Mouse (Mus musculus) thymus, postnatal 14 days (tissue): ENCODE results near the gene Dclre1a.
"Not testable (repeated sequence)": the region's sequence is repeated elsewhere in the genome, so short reads cannot be mapped to it uniquely, and the experiment has no call there.

Source experiments
- DNase-seq: peaks from one replicate; pipeline ENCODE4 v3.0.0; 2021

Gene Dclre1a

GRCm38 (mm10) chr19:56548230-56549032, 409 bp upstream of the Dclre1a start, which contains the start of gene Nhlrc2:
Gene Nhlrc2, plus strand, starts transcription at chr19:56548261.
- peak; percentile 81 for DNase-seq

DNA sequence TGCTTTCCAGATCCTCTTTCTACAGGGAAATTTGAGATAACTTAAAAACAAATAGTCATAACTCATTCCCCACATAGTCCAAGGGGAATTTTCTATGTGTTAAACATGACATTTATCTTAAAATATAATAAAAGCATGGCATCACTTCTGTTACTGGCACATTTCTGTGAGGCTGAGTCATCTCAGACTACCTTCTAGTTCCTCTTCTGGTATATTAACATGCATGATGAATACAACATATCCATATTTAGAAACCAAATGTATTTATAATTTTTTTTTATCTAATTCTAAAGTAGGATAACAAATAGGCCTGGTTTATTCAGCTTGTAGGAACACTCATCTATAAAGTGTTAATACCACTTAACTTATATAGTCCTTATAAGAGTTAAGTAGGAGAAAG, 2.0 kb downstream of the Dclre1a start:
- no peak for DNase-seq

DNA sequence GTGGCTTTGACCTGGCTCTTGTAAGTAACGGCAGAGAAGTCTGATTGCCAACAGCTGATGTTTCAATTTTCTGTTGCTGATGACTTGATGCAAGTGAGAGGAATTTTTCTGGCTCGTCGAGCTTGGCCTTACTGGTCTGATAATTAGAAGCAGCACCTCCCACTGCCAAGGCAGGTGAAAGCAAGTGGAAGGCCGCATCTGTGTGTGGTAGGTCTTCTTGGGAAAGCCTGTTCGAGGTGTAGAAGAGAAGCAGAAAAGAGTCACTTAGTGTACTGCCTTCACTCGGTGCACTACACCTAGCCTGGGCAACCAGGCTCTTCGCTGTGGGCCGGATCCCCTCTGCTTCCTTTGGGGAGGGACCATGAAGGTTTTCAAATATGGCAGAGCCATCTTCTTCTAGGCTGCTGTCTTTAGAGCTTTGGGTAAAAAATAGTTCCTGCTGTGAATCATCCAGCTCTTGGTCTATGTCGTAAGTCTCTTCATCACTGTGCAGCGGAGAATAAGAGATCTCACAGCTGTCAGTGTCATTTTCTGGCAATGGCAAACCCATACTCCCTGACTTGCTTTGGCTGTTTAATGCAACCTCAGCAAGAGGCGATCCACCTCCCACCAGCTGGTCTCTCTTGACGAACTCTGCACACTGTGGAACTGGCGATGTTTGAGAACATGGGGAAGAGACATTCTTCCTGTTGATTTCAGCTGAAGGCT, 3.2 kb downstream of the Dclre1a start:
- DNase-seq, result no peak

- DNase-seq, result no peak
Observed at GRCm38 (mm10) chr19:56543320-56543719, 4.7 kb downstream of the Dclre1a start.

DNA sequence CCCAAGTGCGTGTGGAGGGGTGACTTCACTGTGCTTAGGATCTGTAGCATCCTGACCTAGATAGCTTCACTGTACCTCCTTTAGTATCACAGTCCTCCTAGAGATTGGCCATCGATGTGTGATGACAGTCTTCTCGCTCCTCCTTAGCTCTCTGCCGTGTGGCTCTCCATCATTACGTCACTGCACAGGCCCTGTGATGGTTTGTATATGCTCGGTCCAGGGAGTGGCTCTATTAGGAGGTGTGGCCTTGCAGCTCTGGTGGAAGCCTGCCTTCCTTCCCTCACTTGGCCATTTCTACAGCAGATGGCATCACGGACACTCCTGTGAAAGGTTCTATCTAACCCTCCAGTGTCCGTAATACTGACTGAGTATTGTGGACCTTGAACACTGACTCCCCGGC, 12.3 kb downstream of the Dclre1a start:
- no peak for DNase-seq

DNA sequence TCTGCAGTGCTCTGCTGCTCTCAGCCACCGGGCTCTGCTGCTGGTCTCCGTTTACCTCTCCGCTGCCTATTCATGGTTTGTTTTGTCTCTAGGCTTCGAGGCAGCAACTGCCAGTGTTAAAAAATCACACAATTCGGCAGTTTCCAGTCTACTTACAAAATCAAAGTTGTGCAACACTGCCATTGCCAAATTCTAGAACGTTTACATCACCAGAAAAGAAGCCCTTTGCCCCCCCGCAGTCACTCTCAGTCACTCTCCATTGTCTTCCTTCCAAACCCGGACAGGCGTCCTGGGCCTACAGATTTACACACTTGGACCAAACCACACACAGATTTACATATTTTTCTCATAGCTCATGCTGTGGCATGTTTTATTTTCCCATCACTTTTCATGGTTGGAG, 13.0 kb downstream of the Dclre1a start:
- no peak for DNase-seq

DNA sequence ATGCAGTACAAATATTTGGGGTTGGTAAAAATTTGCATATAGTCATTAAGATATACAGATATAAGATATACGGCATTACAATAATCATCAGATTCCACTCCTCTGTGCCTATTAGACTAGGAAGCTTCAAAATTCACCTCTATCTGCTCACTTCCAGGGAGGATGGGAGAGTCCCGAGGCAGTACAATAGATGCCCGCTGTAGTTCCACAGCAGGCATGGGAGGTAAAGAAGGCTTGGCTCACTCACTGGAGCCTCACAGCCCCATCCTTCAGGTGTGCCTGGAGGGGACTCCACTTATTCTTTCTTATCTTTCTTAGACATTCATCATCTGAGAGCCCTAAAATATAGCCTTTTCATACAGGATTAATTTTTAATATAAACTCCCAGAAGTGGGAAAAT, 13.7 kb downstream of the Dclre1a start:
- DNase-seq, result no peak

DNA sequence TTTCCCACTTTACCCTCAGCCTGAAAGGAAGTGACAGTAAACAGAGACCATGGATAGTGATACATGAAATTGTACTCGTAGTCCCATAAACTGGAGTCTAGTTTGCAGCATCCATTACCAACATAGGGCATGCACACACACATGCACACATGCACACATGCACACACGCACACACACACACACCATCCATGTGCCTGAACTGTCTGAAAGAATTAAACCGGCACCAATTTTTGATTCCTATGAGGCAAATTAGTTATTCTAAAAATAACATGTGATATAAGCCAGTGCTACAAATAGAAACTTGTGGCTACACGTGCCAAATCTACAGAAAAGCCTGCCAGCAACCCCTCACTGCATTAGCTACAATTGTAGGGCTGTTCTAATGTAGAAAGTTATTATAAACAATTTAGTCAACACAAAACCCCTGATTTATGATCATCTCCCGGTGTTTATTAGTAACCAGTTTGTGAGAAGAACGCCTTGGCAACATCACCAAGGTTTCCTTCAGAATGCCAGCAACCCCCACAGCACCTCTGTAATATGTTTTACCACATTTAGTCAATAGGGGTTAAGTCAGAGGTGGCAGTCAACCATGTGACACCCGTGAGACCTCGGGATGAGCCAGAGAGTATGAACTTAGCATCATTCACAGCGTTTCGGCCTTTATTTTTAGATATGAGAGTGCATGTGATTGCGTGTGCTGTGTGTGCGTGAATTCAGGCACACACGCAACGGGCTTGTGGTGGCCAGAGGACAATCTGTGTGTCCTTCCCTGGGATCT, 14.5 kb downstream of the Dclre1a start:
- DNase-seq, result no peak

DNA sequence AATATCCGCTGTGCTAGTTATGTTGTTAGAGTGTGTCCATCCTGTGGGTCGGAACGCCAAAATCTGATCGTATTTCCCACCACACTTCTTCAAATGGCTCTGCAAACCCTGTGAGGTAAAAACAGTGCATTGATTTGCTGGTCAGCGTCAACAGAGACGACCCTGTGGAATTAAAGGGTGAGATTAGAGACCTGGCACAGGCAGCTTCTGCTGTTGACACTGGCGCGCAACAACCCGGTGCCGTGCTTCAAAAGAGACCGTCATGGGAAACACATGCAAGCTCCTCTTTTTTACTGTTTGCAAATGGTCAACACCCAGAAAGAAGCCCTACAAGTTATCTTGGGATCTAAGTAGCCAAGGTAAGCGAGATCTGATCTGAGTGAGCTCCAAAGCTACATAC, 16.8 kb downstream of the Dclre1a start:
- DNase-seq, result no peak

DNA sequence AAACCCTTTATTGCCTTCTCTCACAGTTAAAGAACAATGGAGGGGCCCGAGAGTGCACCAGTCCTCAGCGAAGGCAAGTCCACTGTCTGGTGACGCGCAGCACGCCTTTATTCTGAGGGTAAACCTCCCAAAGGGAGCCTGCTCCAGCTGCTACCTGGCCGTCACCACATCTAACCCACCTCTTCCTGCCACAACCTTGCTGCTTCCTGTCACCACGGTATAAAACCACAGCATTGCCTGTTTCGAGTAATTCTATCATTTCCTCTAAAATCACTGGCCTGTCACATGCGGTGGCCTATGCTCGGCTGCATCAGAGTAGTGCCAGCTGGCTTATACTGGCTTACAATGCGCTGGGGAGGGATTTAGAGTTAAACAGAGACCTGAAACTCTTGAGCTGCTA, 17.5 kb downstream of the Dclre1a start:
- DNase-seq, result not testable (repeated sequence)

GRCm38 (mm10) chr19:56519408-56519807, 28.6 kb downstream of the Dclre1a start:
- DNase-seq, result not testable (repeated sequence)

DNA sequence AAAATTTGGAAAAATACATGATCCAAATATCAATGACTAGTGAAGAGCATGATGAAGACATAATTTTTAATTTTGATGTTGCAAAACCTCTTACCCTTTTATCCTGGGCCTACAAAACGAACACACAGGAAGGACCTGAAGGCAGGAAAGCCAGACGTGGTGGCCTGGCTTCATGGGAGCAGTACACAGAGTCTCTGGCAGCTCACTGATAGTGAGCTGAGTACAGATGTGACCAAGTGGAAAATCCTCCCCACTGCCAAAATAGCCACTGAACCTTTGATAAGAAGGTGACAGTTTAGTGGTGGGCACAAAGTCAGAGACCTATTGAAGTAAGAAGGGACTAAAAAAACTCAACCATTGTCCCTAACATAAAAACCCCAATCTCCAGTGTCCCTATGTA, 34.5 kb downstream of the Dclre1a start:
- DNase-seq, result not testable (repeated sequence)

DNA sequence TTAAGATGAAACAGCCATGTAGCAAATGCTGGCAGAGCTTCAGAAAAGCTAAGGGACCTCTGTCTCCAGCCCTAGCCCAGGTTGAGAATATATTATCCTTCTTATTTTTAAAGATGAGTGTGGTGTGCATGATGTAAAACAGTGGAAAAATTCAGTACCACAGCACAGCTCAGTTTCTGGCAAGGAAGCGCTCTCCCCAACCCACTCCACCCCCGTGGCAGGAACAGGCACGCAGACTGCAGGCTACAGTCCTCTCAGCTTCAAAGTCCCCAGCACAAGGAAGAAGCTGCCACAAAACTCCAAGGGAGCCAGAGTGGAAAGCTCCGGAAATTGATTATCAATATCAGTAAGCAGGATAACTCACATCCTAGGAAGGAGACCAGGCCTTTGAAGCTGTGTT, 36.8 kb downstream of the Dclre1a start:
- DNase-seq, result not testable (repeated sequence)

- DNase-seq, result not testable (repeated sequence)
Observed at GRCm38 (mm10) chr19:56503525-56503924, 44.5 kb downstream of the Dclre1a start.

DNA sequence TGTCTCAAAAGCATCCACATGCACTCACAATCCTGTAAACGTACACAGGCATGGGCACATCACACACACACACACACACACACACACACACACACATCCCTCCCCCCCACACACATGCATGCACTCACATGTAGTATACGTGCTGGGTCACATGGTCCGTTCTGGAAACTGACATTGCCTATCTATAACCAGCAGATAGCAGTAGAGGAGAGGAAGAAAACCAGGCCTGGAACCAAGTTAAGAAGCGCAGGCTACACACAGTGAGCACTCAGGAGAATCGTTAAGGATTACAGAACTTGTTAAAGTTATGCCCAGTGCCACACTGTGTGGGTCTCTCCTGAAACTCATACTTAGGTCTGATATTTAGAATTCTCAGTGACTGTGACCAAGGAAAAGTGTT, 45.0 kb downstream of the Dclre1a start:
- not testable (repeated sequence) for DNase-seq

DNA sequence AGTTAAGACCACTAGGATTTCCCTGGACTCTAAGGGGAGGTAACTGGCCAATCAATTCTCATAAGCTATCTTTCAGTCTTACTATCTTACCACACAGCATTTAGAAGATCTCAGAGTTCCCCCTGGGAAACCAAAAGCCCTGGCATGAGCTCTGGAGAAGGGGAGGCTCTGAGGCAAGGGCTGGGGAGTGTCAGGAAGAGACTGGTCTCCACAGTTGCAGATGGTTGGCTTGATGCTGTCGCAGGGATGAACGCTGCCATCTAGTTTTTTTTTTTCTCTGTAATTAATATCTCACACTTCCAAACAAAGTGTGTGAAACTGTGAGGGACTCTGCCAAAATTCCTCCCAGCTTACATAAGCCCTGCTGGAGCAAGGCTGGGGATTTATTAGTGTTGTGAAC, 53.9 kb downstream of the Dclre1a start:
- DNase-seq, result not testable (repeated sequence)

- DNase-seq, result no peak
Observed at GRCm38 (mm10) chr19:56489601-56490000, 58.4 kb downstream of the Dclre1a start.

DNA sequence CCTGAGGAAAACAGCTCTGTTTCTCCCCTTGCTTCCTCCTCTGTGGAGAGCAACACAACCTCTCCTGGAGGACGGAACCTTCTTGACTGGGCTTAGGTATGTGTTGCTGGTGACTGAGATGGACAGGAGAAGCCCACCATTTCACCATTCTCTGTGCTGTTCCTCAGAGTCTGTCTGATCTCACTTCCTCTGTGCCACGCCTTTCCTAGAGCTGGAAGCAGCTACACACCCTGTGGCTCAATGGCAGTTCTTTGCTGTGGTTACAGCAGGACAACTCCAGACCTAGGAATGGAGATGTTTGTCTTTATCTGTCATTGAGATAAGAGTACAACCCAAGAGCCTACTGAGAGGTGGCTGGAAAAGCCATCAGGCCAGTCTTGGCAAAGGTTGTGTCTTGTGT, 60.7 kb downstream of the Dclre1a start:
- DNase-seq, result no peak

DNA sequence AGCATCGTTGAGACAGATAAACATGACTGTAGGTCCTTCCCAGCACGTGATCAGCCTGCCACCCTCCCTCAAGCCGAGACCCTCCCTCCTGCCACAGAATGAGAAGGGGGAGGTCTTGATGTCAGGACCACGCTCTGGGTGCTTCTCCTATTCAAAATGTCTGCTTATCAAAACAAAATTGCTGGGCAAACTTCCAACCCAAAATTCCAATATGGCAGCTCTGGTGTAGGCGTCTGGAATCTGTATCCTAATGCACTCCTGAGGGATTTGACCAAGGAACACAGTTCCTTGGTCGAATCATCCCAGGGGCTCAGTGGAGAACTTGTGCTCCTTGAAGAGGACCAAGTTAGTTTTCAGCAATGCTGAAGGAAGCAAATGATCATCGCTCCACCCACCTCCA, 61.1 kb downstream of the Dclre1a start:
- DNase-seq, result no peak

DNA sequence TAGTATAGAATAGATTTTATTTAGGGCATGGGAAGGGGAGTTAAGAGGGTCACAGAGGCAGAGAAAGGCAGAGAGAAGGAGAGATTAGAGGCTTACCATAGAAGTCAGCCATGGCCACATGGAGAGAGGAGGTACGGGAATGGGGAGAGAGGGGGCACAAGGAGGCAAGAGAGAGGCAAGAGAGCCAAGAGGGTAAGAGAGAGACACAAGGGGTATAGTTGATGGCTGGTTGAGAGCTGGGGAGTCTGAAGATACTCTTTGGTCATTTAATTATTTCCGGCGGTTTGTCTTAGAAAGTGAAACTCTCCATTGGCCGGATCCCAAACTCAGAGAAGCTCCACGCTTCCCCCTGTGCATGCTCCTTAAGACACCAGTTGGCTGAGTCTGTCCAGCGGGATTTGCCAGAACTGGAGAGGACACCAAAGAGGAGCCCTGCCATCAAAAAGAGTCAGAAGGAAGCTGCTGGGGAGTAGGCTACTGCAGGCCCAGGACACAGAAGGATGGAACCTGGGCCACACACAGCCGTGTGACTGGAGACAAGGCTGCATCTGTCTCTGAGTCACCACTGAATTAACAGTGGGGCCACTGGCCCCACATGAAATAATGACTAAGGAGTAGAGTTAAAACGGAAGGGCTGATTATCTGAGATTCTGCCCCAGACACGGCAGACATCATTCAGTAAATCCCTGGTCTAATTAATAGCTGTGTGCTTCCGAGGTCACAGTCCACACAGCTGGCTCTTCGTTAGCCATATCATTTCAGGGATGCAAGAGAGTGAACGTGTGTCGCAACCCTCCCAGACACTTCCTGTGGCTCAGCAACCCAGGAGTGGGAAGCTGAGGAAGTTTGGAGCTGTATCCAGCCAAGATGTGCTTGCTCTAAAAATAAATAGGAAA, 62.4 kb downstream of the Dclre1a start:
- DNase-seq, result no peak

DNA sequence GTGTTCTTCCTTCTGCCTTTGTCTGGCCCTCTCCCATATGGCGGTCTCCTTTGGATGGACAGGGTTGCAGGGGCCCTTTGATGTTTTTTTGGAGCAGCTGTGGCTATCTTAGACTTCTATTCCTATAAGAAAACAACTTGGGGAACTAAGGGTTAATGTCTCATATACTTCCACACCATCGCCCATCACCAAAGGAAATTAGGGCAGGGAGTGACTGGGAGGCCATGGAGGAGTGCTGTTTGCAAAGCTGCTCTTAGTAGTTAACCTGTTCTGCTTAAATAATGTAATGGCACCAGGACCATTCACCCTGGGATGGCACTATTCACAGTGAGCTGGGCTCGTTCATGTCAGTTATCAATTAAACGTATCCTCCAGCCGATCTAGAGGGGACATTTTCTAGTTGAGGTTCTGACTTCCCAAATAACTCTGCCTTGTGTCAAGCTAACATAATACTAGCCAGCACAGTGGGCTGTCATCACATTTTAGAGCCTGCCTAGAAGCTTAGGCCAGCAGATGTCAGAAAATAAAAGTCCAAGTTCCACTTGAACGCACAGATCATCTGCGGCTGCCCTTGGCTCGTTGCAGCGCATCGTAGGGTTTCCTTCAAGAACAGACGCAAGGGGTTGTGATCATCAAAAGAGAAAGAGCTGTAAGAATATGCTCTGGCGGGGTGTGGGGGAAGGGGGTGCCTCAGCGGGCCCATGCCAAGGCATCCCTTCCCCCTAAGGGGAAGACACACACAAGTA, 63.2 kb downstream of the Dclre1a start:
- no peak for DNase-seq
